9 mouse cellular contexts compared by ENCODE assay signal in genomic region chr11:84521751-84522299, GRCm38 (mm10). TPM values are rescaled to one million over a fixed set of nuclear protein-coding genes. Genes with fewer than 3 reads are reported as not detected.
DNase-seq lines count a peak whose midpoint lies in the region; ATAC-seq and TF ChIP-seq lines count a peak whose summit lies in the region.
"Had no signal": no experiment of that assay in that cellular context is flagged by ENCODE, and none has a peak within 500 bp of the region (broad histone marks: within the 10 kb centered on the region; RNA-seq: fewer than 3 reads in every experiment).

No protein-coding gene starts in this region.

- H3K9ac ChIP-seq in hindbrain, embryonic 11.5 days (ENCODE audit: low read depth, low read length): peak overlapping the region; percentile 76
- H3K9ac ChIP-seq in midbrain, embryonic 11.5 days (ENCODE audit: low read length): peak overlapping the region; percentile 64
- H3K9ac ChIP-seq: liver, embryonic 14.5 days had no signal

- 7% methylated on average over 24 of the region's 24 CpGs for WGBS in hindbrain, embryonic 11.5 days
- WGBS in midbrain, embryonic 11.5 days: 5% methylated on average over 24 of the region's 24 CpGs
- 28% methylated on average over 24 of the region's 24 CpGs for WGBS in thymus, adult 2 months

- H3K4me3 ChIP-seq in hindbrain, embryonic 11.5 days (ENCODE audit: low read depth, low read length): peak overlapping the region; percentile 48
- H3K4me3 ChIP-seq in midbrain, embryonic 11.5 days (ENCODE audit: low read depth, low read length): peak overlapping the region; percentile 40
- H3K4me3 ChIP-seq in thymus, adult 2 months (ENCODE audit: control insufficient read depth, insufficient read depth, low read length): no peak overlapping the region

- H3K4me1 ChIP-seq in hindbrain, embryonic 11.5 days (replicated peaks; ENCODE audit: control insufficient read depth, insufficient read depth, low read length): no peaks in the 10 kb centered on the region; the same call in 1 of the 2 replicates
- peaks cover 17% of the 10 kb centered on the region for H3K4me1 ChIP-seq in midbrain, embryonic 11.5 days (ENCODE audit: control insufficient read depth, insufficient read depth, low read length)
- H3K4me1 ChIP-seq in thymus, adult 2 months (replicated peaks; ENCODE audit: control insufficient read depth, insufficient read depth, low read length): peaks cover 14% of the 10 kb centered on the region

- no peak for ATAC-seq in hindbrain, embryonic 11.5 days (ENCODE audit: low FRiP score)
- no peak for ATAC-seq in midbrain, embryonic 11.5 days (ENCODE audit: low FRiP score)

- DNase-seq in kidney, adult 18-20 months: peak; percentile 29
- no peak for DNase-seq in kidney, postnatal 14 days
- peak; percentile 65 for DNase-seq in cerebellum, adult 9-11 months
- peak; percentile 51 for DNase-seq in hindbrain, embryonic 11.5 days (ENCODE audit: low spot score)
- DNase-seq in midbrain, embryonic 11.5 days (ENCODE audit: low spot score, missing footprints): peak; percentile 91
- no peak for DNase-seq in thymus, adult 2 months
- no peak for DNase-seq in frontal cortex, postnatal 36 days (ENCODE audit: low spot score in 2 of 2)
- no peak for DNase-seq in thymus, postnatal 36 days

- peaks cover 73% of the 10 kb centered on the region for H3K27me3 ChIP-seq in hindbrain, embryonic 11.5 days (ENCODE audit: control insufficient read depth, insufficient read depth, low read length)
- peaks cover 93% of the 10 kb centered on the region for H3K27me3 ChIP-seq in midbrain, embryonic 11.5 days (ENCODE audit: control insufficient read depth, insufficient read depth, low read length)
- H3K27me3 ChIP-seq in thymus, adult 2 months (ENCODE audit: control insufficient read depth, insufficient read depth, low read length): peaks cover 56% of the 10 kb centered on the region

- no peaks in the 10 kb centered on the region for H3K9me3 ChIP-seq in hindbrain, embryonic 11.5 days (ENCODE audit: control insufficient read depth, low read length)
- H3K9me3 ChIP-seq in midbrain, embryonic 11.5 days (ENCODE audit: control insufficient read depth, low read length): no peaks in the 10 kb centered on the region

- no peak for TF ChIP-seq CTCF in thymus, adult 2 months (IDR thresholded peaks at IDR 0.05; ENCODE audit: borderline replicate concordance, control insufficient read depth, extremely low read depth, insufficient read depth, low read length, poor library complexity)

- H3K36me3 ChIP-seq in hindbrain, embryonic 11.5 days (ENCODE audit: control insufficient read depth, insufficient read depth, low read length): no peaks in the 10 kb centered on the region
- no peaks in the 10 kb centered on the region for H3K36me3 ChIP-seq in midbrain, embryonic 11.5 days (ENCODE audit: control insufficient read depth, insufficient read depth, low read length)
- no peaks in the 10 kb centered on the region for H3K36me3 ChIP-seq in thymus, adult 2 months (ENCODE audit: control insufficient read depth, insufficient read depth, low read length)

- H3K4me2 ChIP-seq in hindbrain, embryonic 11.5 days (replicated peaks; ENCODE audit: low read depth, low read length): peak overlapping the region; percentile 45; the same call in 1 of the 2 replicates
- H3K4me2 ChIP-seq in midbrain, embryonic 11.5 days: peak overlapping the region; percentile 36

- no peak for TF ChIP-seq POLR2A in thymus, adult 2 months (IDR thresholded peaks at IDR 0.05; ENCODE audit: control insufficient read depth, extremely low read depth, insufficient read depth, low read length, poor library complexity)

- H3K27ac ChIP-seq in hindbrain, embryonic 11.5 days (ENCODE audit: low read depth, low read length): no peak overlapping the region
- H3K27ac ChIP-seq in midbrain, embryonic 11.5 days (ENCODE audit: low read depth, low read length): no peak overlapping the region
- no peak overlapping the region for H3K27ac ChIP-seq in thymus, adult 2 months (ENCODE audit: control insufficient read depth, insufficient read depth, low read length)
- H3K27ac ChIP-seq: liver, embryonic 14.5 days had no signal

RNA-seq across cellular contexts. Expression of gene Lhx1, which starts 3.5 kb away (rescaled TPM):
- 53.3 and 57.3 TPM in 2 replicates for polyA plus RNA-seq in hindbrain, embryonic 11.5 days (2014; fragmentation: Nextera tagmentation; extraction: Ambion mirVana)
- 32.8 and 37.6 TPM in 2 replicates for polyA plus RNA-seq in midbrain, embryonic 11.5 days (2014; fragmentation: Nextera tagmentation; extraction: Ambion mirVana)
- polyA plus RNA-seq in thymus, adult 2 months (2012; rRNA removed): 0.04 and 0.13 TPM in 2 replicates
- polyA plus RNA-seq: liver, embryonic 14.5 days had no signal

RNA-seq across cellular contexts. Expression of gene Aatf, which starts 8.5 kb away (rescaled TPM):
- polyA plus RNA-seq in hindbrain, embryonic 11.5 days (2014; fragmentation: Nextera tagmentation; extraction: Ambion mirVana): 59.9 and 64.5 TPM in 2 replicates
- 54.8 and 63.8 TPM in 2 replicates for polyA plus RNA-seq in midbrain, embryonic 11.5 days (2014; fragmentation: Nextera tagmentation; extraction: Ambion mirVana)
- 5.6 and 6.9 TPM in 2 replicates for polyA plus RNA-seq in thymus, adult 2 months (2012; rRNA removed)

Comparison
In these comparisons a context has a peak if more than half of its experiments do, and no peak if none do; other contexts are left out.
1. DNase-seq: peak in kidney, adult 18-20 months (single experiment), cerebellum, adult 9-11 months (single experiment), hindbrain, embryonic 11.5 days (single experiment) and midbrain, embryonic 11.5 days (single experiment); none in kidney, postnatal 14 days (single experiment), thymus, adult 2 months (single experiment), frontal cortex, postnatal 36 days (0 of 2) and thymus, postnatal 36 days (0 of 2).
2. RNA of gene Lhx1, which starts 3.5 kb away (polyA plus RNA-seq): 53.3 to 57.3 TPM in hindbrain, embryonic 11.5 days and 32.8 to 37.6 TPM in midbrain, embryonic 11.5 days; 0.04 to 0.13 TPM in thymus, adult 2 months; every median in the first group is over 10 times any median in the second.